Mouse (Mus musculus) C2C12 (cell line): ENCODE data around the gene Naa80. TPM values are rescaled to one million over a fixed set of nuclear protein-coding genes. Genes with fewer than 3 reads are reported as not detected.

ENCODE experiments used
- H3K27me3 ChIP-seq: one replicate; pipeline ENCODE4 v1.6.1; 2011; ENCODE audit not compliant: control insufficient read depth, insufficient read depth, insufficient read length
- H3K36me3 ChIP-seq: one replicate; pipeline ENCODE4 v1.6.1; 2011; ENCODE audit not compliant: control insufficient read depth, insufficient read depth
- H3K4me3 ChIP-seq: one replicate; pipeline ENCODE4 v1.5.1; 2011; ENCODE audit warnings: mild to moderate bottlenecking, control low read depth; ENCODE audit not compliant: poor library complexity, insufficient read depth, severe bottlenecking
- H3K79me2 ChIP-seq: one replicate; pipeline ENCODE4 v1.6.1; 2011; ENCODE audit not compliant: control insufficient read depth, insufficient read depth
- H3K79me3 ChIP-seq: one replicate; pipeline ENCODE4 v1.6.1; 2011; ENCODE audit warnings: low read depth, control low read depth
- H3ac ChIP-seq: one replicate; pipeline ENCODE3; 2011; ENCODE audit warnings: low read depth; ENCODE audit not compliant: control insufficient read depth, insufficient read length
- CEBPB ChIP-seq: IDR thresholded peaks from one replicate; pipeline ENCODE4 v1.6.1; 2011; ENCODE audit warnings: low read depth, mild to moderate bottlenecking, control low read depth, moderate library complexity
- CTCF ChIP-seq: IDR thresholded peaks from one replicate; pipeline ENCODE4 v1.5.1; 2011; ENCODE audit not compliant: control insufficient read depth, insufficient read depth, insufficient read length
- FOSL1 ChIP-seq: IDR thresholded peaks from one replicate; pipeline ENCODE4 v1.8.0; 2011; ENCODE audit warnings: mild to moderate bottlenecking, low read length; ENCODE audit not compliant: poor library complexity, insufficient read depth, severe bottlenecking
- MAX ChIP-seq: IDR thresholded peaks from one replicate; pipeline ENCODE4 v1.6.1; 2011; ENCODE audit warnings: mild to moderate bottlenecking, control low read depth
- MYOD1 ChIP-seq: IDR thresholded peaks from one replicate; pipeline ENCODE4 v1.6.1; 2011; ENCODE audit warnings: low read depth; ENCODE audit not compliant: control insufficient read depth, insufficient read length
- MYOG ChIP-seq: IDR thresholded peaks from one replicate; pipeline ENCODE4 v1.6.1; 2011; ENCODE audit not compliant: control insufficient read depth, insufficient read length; ENCODE audit errors: extremely low read depth
- USF1 ChIP-seq: IDR thresholded peaks from one replicate; pipeline ENCODE4 v1.6.1; 2011; ENCODE audit warnings: low read depth, mild to moderate bottlenecking, control low read depth, moderate library complexity
- polyA plus RNA-seq: library from polyadenylated mRNA; unstranded; fragments of >200 nt; fragmentation: generic; extraction: Trizol; gene quantifications from one replicate; pipeline ENCODE4 v1.2.1, GENCODE M21; 2012; ENCODE audit warnings: missing spikeins

Gene Naa80
- polyA plus RNA-seq, 1 experiment: 8.2 TPM

DNA sequence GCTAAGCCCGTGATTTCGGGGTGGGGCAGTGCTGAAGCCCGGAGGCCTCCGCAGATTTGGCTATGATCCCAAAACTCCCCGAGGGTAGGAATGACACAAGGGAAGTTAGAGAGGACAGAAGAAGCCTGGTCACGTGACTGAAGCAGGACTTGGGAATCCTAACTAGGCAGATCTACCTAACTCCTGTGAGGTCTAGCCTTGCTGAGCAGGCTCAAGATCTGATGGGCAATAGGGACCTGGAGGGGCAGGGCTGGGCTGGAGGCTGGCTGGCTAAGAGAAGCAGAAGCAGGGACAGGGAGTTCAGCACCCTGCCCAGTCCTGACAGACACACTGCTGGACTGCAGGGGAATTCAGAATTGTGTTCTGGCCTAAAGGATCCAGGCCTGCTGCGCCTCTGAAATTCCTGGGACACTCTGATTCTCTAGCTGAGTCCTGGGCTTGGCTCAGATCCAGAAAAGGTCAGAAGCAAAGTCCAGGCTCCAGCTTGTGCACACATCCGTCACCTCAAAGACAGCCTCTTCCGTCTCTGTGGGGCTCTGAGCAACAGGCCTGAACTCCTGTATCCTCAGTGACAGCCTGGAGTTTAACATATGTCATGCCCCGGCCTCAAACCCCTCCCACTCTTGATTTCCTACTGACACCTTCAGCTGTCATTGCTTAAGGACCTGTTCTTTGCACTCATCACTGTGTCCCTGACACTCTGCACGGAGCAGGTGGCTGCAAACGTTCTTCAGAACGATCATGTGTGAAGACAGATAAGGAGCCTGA is 40.3 kb downstream of the Naa80 start:
- H3K27me3 ChIP-seq: no peaks in the 10 kb centered on the region
- no peak for TF ChIP-seq FOSL1
- TF ChIP-seq USF1: peak; percentile 71
- TF ChIP-seq MAX: no peak
- TF ChIP-seq CEBPB: no peak
- no peak overlapping the region for H3K4me3 ChIP-seq
- peaks cover 17% of the 10 kb centered on the region for H3K79me3 ChIP-seq
- no peak overlapping the region for H3ac ChIP-seq
- H3K36me3 ChIP-seq: peaks cover 57% of the 10 kb centered on the region
- H3K79me2 ChIP-seq: peaks cover 40% of the 10 kb centered on the region

DNA sequence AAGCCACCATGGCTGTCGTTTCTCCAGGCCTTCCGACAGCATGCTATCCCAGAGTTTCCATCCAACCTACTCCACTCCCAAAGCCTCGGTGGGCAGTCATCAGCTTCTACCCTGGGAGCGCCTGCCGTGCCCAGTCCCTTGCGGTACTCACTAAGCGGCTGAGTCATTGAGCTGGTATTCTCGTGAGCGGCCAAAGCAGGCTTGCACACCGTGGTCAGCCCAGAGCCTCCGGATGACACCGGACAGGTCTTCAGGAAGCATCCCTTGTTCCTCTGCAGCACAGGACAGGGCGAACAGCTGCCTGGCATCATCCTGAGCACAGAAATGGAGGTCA is 40.8 kb downstream of the Naa80 start:
- Histone ChIP-seq H3K27me3 (no peaks in the 10 kb centered on the region), H3K36me3 (peaks cover 59% of the 10 kb centered on the region), H3ac (no peak overlapping the region), H3K79me2 (peaks cover 46% of the 10 kb centered on the region), H3K4me3 (no peak overlapping the region), H3K79me3 (peaks cover 22% of the 10 kb centered on the region)
- no peak for TF ChIP-seq CEBPB
- TF ChIP-seq FOSL1: peak; percentile 18

DNA sequence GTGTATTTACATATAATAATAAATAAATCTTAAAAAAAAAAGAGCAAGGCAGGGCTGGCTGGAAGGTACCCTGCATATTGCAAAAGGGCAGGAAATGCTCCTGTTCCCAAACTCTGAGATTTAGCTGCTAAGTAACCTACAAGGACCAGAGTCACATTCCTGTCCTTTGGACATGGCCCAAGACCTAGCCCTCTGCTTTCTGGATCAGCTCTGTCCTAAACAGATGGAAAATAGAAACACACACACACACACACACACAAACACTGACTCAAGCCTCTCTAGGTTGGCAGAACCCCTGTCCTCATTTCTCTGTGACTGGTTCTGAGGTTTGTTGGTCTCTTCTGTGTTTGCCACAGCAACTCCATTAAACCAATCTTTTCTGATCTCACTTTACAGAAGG is 42.3 kb downstream of the Naa80 start:
- TF ChIP-seq MYOG (no peak), MYOD1 (no peak), FOSL1 (no peak), MAX (no peak), USF1 (no peak), CTCF (no peak), CEBPB (no peak)
- peaks cover 60% of the 10 kb centered on the region for H3K79me2 ChIP-seq
- H3K27me3 ChIP-seq: no peaks in the 10 kb centered on the region
- peaks cover 36% of the 10 kb centered on the region for H3K79me3 ChIP-seq
- H3ac ChIP-seq: no peak overlapping the region
- H3K4me3 ChIP-seq: no peak overlapping the region
- H3K36me3 ChIP-seq: peaks cover 49% of the 10 kb centered on the region

DNA sequence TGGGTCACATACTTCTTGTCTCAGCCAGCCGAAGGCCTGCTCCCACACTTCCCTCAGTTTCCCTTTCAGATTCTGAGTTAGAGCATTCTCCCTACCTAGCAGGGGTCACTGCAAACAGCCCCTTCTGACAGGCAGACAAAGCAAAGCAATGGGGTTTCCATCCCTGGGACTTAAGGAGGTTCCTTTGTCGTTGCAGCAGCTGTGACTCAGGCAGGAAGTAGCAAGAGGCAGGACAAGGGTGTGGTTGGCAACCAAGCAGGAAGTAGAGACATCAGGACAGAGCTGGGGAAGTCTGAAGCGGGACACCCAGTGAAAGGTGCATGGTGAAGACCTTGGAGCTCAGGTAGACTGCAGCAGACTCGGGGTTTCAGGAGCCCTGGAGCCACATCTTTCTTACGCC is 45.9 kb downstream of the Naa80 start:
- Histone ChIP-seq H3ac (peak overlapping the region; percentile 27), H3K79me3 (peaks cover 60% of the 10 kb centered on the region), H3K36me3 (peaks cover 18% of the 10 kb centered on the region), H3K27me3 (no peaks in the 10 kb centered on the region), H3K4me3 (no peak overlapping the region), H3K79me2 (peaks cover 85% of the 10 kb centered on the region)
- no peak for TF ChIP-seq USF1
- TF ChIP-seq MYOD1: no peak
- TF ChIP-seq CTCF: no peak
- no peak for TF ChIP-seq MAX
- TF ChIP-seq FOSL1: no peak
- no peak for TF ChIP-seq CEBPB
- no peak for TF ChIP-seq MYOG

DNA sequence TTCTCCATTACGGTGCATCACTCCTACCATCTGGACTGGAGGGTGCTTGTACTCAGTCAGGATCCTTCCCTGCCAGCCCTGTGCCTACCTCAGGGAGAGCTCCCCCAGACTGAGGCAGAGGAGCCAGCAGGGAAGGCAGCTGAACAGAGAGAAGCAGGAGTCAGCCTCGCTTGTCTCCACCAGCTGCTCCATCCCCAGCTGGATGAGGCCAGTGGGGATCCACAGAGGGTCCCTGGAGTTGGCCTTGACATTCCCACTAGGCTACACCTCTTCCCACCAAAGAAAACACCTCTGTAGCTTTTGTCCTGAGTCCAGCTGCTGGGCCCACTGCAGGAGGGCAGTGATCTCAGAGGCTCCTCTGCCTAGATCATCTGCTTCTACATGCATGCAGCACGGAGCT is 46.3 kb downstream of the Naa80 start:
- Histone ChIP-seq H3K79me2 (peaks cover 90% of the 10 kb centered on the region), H3ac (peak overlapping the region; percentile 27), H3K4me3 (no peak overlapping the region), H3K27me3 (no peaks in the 10 kb centered on the region), H3K79me3 (peaks cover 64% of the 10 kb centered on the region), H3K36me3 (peaks cover 18% of the 10 kb centered on the region)
- TF ChIP-seq MYOD1: no peak
- no peak for TF ChIP-seq MAX
- no peak for TF ChIP-seq USF1
- TF ChIP-seq CEBPB: no peak
- no peak for TF ChIP-seq FOSL1
- TF ChIP-seq MYOG: no peak
- TF ChIP-seq CTCF: no peak

- H3ac ChIP-seq: no peak overlapping the region
- no peak overlapping the region for H3K4me3 ChIP-seq
- H3K79me2 ChIP-seq: peaks cover 95% of the 10 kb centered on the region
- peaks cover 18% of the 10 kb centered on the region for H3K36me3 ChIP-seq
- no peaks in the 10 kb centered on the region for H3K27me3 ChIP-seq
- peaks cover 68% of the 10 kb centered on the region for H3K79me3 ChIP-seq
- no peak for TF ChIP-seq MYOD1
- TF ChIP-seq USF1: no peak
- no peak for TF ChIP-seq CEBPB
- TF ChIP-seq FOSL1: no peak
- TF ChIP-seq MYOG: no peak
- no peak for TF ChIP-seq CTCF
- no peak for TF ChIP-seq MAX
Measured at GRCm38 (mm10) chr9:107625351-107626128, 46.9 kb downstream of the Naa80 start.
